Comparison of ENCODE assay signal across 12 mouse cellular contexts in genomic region chr5:150578613-150579171, GRCm38 (mm10). TPM values are rescaled to one million over a fixed set of nuclear protein-coding genes. Genes with fewer than 3 reads are reported as not detected.
A peak's percentile ranks its signal among the peaks of the same experiment; 100 is the strongest.
DNase-seq lines count a peak whose midpoint lies in the region; ATAC-seq and TF ChIP-seq lines count a peak whose summit lies in the region.
"Had no signal": no experiment of that assay in that cellular context is flagged by ENCODE, and none has a peak within 500 bp of the region (broad histone marks: within the 10 kb centered on the region; RNA-seq: fewer than 3 reads in every experiment).

No protein-coding gene starts in this region.

- H3K9me3 ChIP-seq in lung, postnatal 0 days (ENCODE audit: low read length), result no peaks in the 10 kb centered on the region
- H3K9me3 ChIP-seq in stomach, embryonic 16.5 days (replicated peaks; ENCODE audit: control insufficient read depth, low read length), result no peaks in the 10 kb centered on the region
- H3K9me3 ChIP-seq: forebrain, embryonic 12.5 days; neural tube, embryonic 12.5 days had no signal

- no peak overlapping the region for H3K4me3 ChIP-seq in lung, postnatal 0 days (ENCODE audit: low read depth, low read length)
- H3K4me3 ChIP-seq in stomach, embryonic 16.5 days (replicated peaks; ENCODE audit: low read length), result no peak overlapping the region
- H3K4me3 ChIP-seq: forebrain, embryonic 12.5 days; neural tube, embryonic 12.5 days had no signal

- no peak overlapping the region for H3K27ac ChIP-seq in lung, postnatal 0 days (ENCODE audit: low read length)
- no peak overlapping the region for H3K27ac ChIP-seq in stomach, embryonic 16.5 days (ENCODE audit: low read length)
- H3K27ac ChIP-seq: forebrain, embryonic 12.5 days; hindbrain, postnatal 0 days; macrophage; neural tube, embryonic 12.5 days had no signal

- H3K4me1 ChIP-seq in lung, postnatal 0 days (ENCODE audit: insufficient read depth, low read depth, low read length), result peaks cover 16% of the 10 kb centered on the region; the same call in 1 of the 2 replicates
- H3K4me1 ChIP-seq in stomach, embryonic 16.5 days (ENCODE audit: control insufficient read depth, insufficient read depth, low read length), result peaks cover 11% of the 10 kb centered on the region; the same call in 1 of the 2 replicates
- H3K4me1 ChIP-seq: forebrain, embryonic 12.5 days; neural tube, embryonic 12.5 days had no signal

- ATAC-seq in lung, postnatal 0 days, result no peak
- peak; percentile 46; the same call in 1 of the 2 replicates for ATAC-seq in stomach, embryonic 16.5 days (ENCODE audit: insufficient read depth, low FRiP score)
- ATAC-seq: hindbrain, postnatal 0 days had no signal

- no peak overlapping the region for H3K9ac ChIP-seq in lung, postnatal 0 days (replicated peaks; ENCODE audit: low read depth)
- no peak overlapping the region for H3K9ac ChIP-seq in stomach, embryonic 16.5 days (ENCODE audit: low read length)
- H3K9ac ChIP-seq: forebrain, embryonic 12.5 days; neural tube, embryonic 12.5 days had no signal

- 22% methylated on average over 6 of the region's 6 CpGs for WGBS in lung, postnatal 0 days
- 41% methylated on average over 6 of the region's 6 CpGs for WGBS in stomach, embryonic 16.5 days

- no peak overlapping the region for H3K4me2 ChIP-seq in lung, postnatal 0 days (replicated peaks; ENCODE audit: low read depth, low read length)
- no peak overlapping the region for H3K4me2 ChIP-seq in stomach, embryonic 16.5 days (ENCODE audit: low read depth, low read length)
- H3K4me2 ChIP-seq: forebrain, embryonic 12.5 days; neural tube, embryonic 12.5 days had no signal

- H3K27me3 ChIP-seq in lung, postnatal 0 days (replicated peaks; ENCODE audit: insufficient read depth, low read length), result no peaks in the 10 kb centered on the region
- H3K27me3 ChIP-seq in stomach, embryonic 16.5 days (ENCODE audit: control insufficient read depth, insufficient read depth, low read length), result no peaks in the 10 kb centered on the region
- H3K27me3 ChIP-seq: forebrain, embryonic 12.5 days; neural tube, embryonic 12.5 days had no signal

- no peak for TF ChIP-seq CTCF in lung, postnatal 0 days (IDR thresholded peaks at IDR 0.05)

- no peak for TF ChIP-seq EP300 in lung, postnatal 0 days (IDR thresholded peaks at IDR 0.05)

- peak; percentile 20 to 58 for DNase-seq in adrenal gland, adult (ENCODE audit: inconsistent age in 2 of 2, low spot score in 1 of 2)
- DNase-seq in adrenal gland, adult 18-20 months (ENCODE audit: low spot score in 2 of 2), result no peak
- DNase-seq in lung, postnatal 0 days (ENCODE audit: low spot score), result peak; percentile 40
- DNase-seq in lung, postnatal 10 days, result no peak
- peak; percentile 77 for DNase-seq in liver
- no peak for DNase-seq in frontal cortex, postnatal 36 days (ENCODE audit: low spot score in 2 of 2)
- DNase-seq in natural killer cell, adult 2 months (ENCODE audit: low spot score in 2 of 2), result no peak

- no peaks in the 10 kb centered on the region for H3K36me3 ChIP-seq in lung, postnatal 0 days (ENCODE audit: insufficient read depth, low read length)
- H3K36me3 ChIP-seq in stomach, embryonic 16.5 days (ENCODE audit: control insufficient read depth, insufficient read depth, low read length), result 0 out of 2 replicates have a peak, but pooled peaks cover 3% of the 10 kb centered on the region
- H3K36me3 ChIP-seq: forebrain, embryonic 12.5 days had no signal

RNA-seq across cellular contexts. Expression of gene N4bp2l1, which starts 18.3 kb away (rescaled TPM):
- total RNA-seq in adrenal gland, adult 18-20 months (2021), result 10 to 100 TPM; 23.1 to 27.1 TPM
- polyA plus RNA-seq in lung, postnatal 0 days (2015; fragmentation: Nextera tagmentation; extraction: Ambion mirVana), result 14.0 and 15.2 TPM in 2 replicates
- 6.6 and 8.3 TPM in 2 replicates for polyA plus RNA-seq in stomach, embryonic 16.5 days (2015; fragmentation: Nextera tagmentation; extraction: Ambion mirVana)

RNA-seq across cellular contexts. Expression of gene Brca2, which starts 56.3 kb away (rescaled TPM):
- 1 to 10 TPM; 2.5 to 3.0 TPM for total RNA-seq in adrenal gland, adult 18-20 months (2021)
- polyA plus RNA-seq in lung, postnatal 0 days (2015; fragmentation: Nextera tagmentation; extraction: Ambion mirVana), result 5.3 and 6.5 TPM in 2 replicates
- polyA plus RNA-seq in stomach, embryonic 16.5 days (2015; fragmentation: Nextera tagmentation; extraction: Ambion mirVana), result 11.5 and 16.1 TPM in 2 replicates

Comparison
In these comparisons a context has a peak if more than half of its experiments do, and no peak if none do; other contexts are left out.
1. DNase-seq: peak in adrenal gland, adult (2 of 2), lung, postnatal 0 days (single experiment) and liver (single experiment); none in adrenal gland, adult 18-20 months (0 of 2), lung, postnatal 10 days (single experiment), frontal cortex, postnatal 36 days (0 of 2) and natural killer cell, adult 2 months (0 of 2).